Mouse (Mus musculus): Measurements from ENCODE around the gene Xylt1.

GRCm38 (mm10) chr7:117616277-117616676 lies 235.5 kb downstream of the Xylt1 start:
- TF ChIP-seq CTCF (IDR thresholded peaks at IDR 0.05 in 2 of 3, conservative IDR thresholded peaks at IDR 0.05 in 1 of 3; ENCODE audit: control insufficient read depth in 1 of 3, insufficient read depth in 1 of 3, low read depth in 2 of 3, low read length in 3 of 3, poor library complexity in 1 of 3, severe bottlenecking in 1 of 3), result no peak
- no peak for TF ChIP-seq ZKSCAN1 (IDR thresholded peaks at IDR 0.05; ENCODE audit: low read depth, low read length)
- no peak for TF ChIP-seq JUND (IDR thresholded peaks at IDR 0.05; ENCODE audit: low read depth, low read length)
- no peak for TF ChIP-seq TCF12 (IDR thresholded peaks at IDR 0.05; ENCODE audit: low read depth, low read length)
- TF ChIP-seq POLR2AphosphoS5 (IDR thresholded peaks at IDR 0.05; ENCODE audit: borderline replicate concordance, low read depth, low read length), result no peak
- no peak for TF ChIP-seq KAT2A (conservative IDR thresholded peaks at IDR 0.05; ENCODE audit: low read depth, low read length)
- no peak for TF ChIP-seq ZNF384 (IDR thresholded peaks at IDR 0.05; ENCODE audit: low read depth, low read length)
- TF ChIP-seq MAX (IDR thresholded peaks at IDR 0.05; ENCODE audit: low read length), result no peak
- TF ChIP-seq GATA1 (IDR thresholded peaks at IDR 0.05; ENCODE audit: low read depth, low read length), result no peak

Data from MEL (cell line).